Mouse (Mus musculus) midbrain, postnatal 0 days (tissue): Measurements from ENCODE around the gene Foxa1. TPM values are rescaled to one million over a fixed set of nuclear protein-coding genes. Genes with fewer than 3 reads are reported as not detected.

Experiments used
- ATAC-seq: fragments of 200-750 bp; cut with Nextera tagmentation; 2 replicates; pipeline ENCODE4 v1.8.0; 2017; ENCODE audit warnings: moderate number of reproducible peaks, mild to moderate bottlenecking, moderate TSS enrichment, moderate library complexity; ENCODE audit not compliant: low FRiP score
- DNase-seq: peaks from one replicate; pipeline ENCODE4 v3.0.0-alpha.2; 2015; ENCODE audit warnings: low spot score
- H3K27ac ChIP-seq: fragments of 300-500 bp; sonication (generic); 2 replicates; pipeline ENCODE4 v1.5.1; 2014; ENCODE audit warnings: low read depth, mild to moderate bottlenecking, low read length, mixed read lengths
- H3K27me3 ChIP-seq: fragments of 300-500 bp; sonication (generic); 2 replicates; pipeline ENCODE4 v1.6.1; 2014; ENCODE audit warnings: low read length, control low read depth, mixed read lengths; ENCODE audit not compliant: insufficient read depth
- H3K36me3 ChIP-seq: fragments of 300-500 bp; sonication (generic); 2 replicates; pipeline ENCODE4 v1.6.1; 2014; ENCODE audit warnings: low read length, control low read depth, mixed read lengths; ENCODE audit not compliant: insufficient read depth
- H3K4me1 ChIP-seq: fragments of 300-500 bp; sonication (generic); 2 replicates; pipeline ENCODE4 v1.6.1; 2014; ENCODE audit warnings: mild to moderate bottlenecking, control low read depth, antibody characterized with exemption, low read length, mixed read lengths; ENCODE audit not compliant: insufficient read depth
- H3K4me2 ChIP-seq: fragments of 300-500 bp; sonication (generic); 2 replicates; pipeline ENCODE4 v1.6.1; 2014; ENCODE audit warnings: low read depth, mild to moderate bottlenecking, low read length, mixed read lengths; ENCODE audit not compliant: poor library complexity, severe bottlenecking
- H3K4me3 ChIP-seq: fragments of 300-500 bp; sonication (generic); 2 replicates; pipeline ENCODE4 v1.5.1; 2014; ENCODE audit warnings: low read depth, mild to moderate bottlenecking, low read length, moderate library complexity
- H3K9ac ChIP-seq: fragments of 300-500 bp; sonication (generic); replicated peaks from 2 replicates; pipeline ENCODE4 v1.6.1; 2014; ENCODE audit warnings: mild to moderate bottlenecking, low read length, moderate library complexity, mixed read lengths; ENCODE audit not compliant: poor library complexity, severe bottlenecking
- H3K9me3 ChIP-seq: fragments of 300-500 bp; sonication (generic); 2 replicates; pipeline ENCODE4 v1.6.1; 2016; ENCODE audit warnings: low read length, control low read depth
- CTCF ChIP-seq: IDR thresholded peaks from 2 replicates; pipeline ENCODE4 v1.5.1; 2016; ENCODE audit warnings: antibody characterized with exemption, mild to moderate bottlenecking
- WGBS: fragments of 180-500 bp; shearing (Covaris S2); extraction: QIAGEN DNeasy Blood & Tissue Kit; methylation state at CpG from one replicate; pipeline ENCODE4 v1.1.7; 2014; 5-methylcytosine and 5-hydroxymethylcytosine counted together
- polyA plus RNA-seq: library from polyadenylated mRNA; unstranded; fragments of >200 nt; fragmentation: Nextera tagmentation; extraction: Ambion mirVana; gene quantifications from 2 replicates; pipeline ENCODE4 v1.2.1, GENCODE M21; 2015
- total RNA-seq: library from RNA; depleted of rRNA; stranded (reverse); fragments of >200 nt; gene quantifications from 2 replicates; pipeline ENCODE4 v1.2.3, GENCODE M21; 2014

Foxa1 gene
- total and polyA plus RNA-seq, 2 experiments from 2014 or later: 1.9 to 2.2 TPM

DNA sequence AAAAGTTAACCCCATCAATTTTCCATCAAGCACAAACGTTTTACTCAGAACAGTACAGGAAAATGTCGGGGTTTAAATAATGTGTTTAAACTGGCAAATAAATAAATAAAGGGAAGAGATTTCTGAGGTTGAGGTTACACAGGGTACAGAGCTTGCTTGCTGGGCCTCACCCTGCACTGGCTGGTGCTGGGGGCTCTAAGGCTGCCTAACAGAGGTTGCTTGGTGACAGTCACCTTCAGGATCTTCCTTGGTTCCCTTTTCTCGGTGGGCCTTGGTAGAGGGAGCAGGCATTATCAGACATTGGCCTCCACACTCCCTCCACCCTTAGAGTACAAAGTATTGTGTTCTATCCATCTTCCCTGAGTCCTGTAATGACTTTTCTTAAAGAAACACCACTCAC, 5.6 kb upstream of the Foxa1 start:
- Histone ChIP-seq H3K4me3 (no peak overlapping the region), H3K9ac (no peak overlapping the region)
- no peak for ATAC-seq

GRCm38 (mm10) chr12:57550881-57551280, 4.2 kb upstream of the Foxa1 start:
- Histone ChIP-seq H3K27ac (no peak overlapping the region), H3K4me1 (0 out of 2 replicates have a peak, but pooled peaks cover 1% of the 10 kb centered on the region), H3K4me2 (no peak overlapping the region), H3K9me3 (no peaks in the 10 kb centered on the region), H3K4me3 (no peak overlapping the region), H3K36me3 (no peaks in the 10 kb centered on the region), H3K9ac (no peak overlapping the region), H3K27me3 (peaks cover 92% of the 10 kb centered on the region)
- TF ChIP-seq CTCF: no peak
- 3% methylated on average over 8 of the region's 8 CpGs for WGBS
- no peak for ATAC-seq
- DNase-seq: no peak

More for the DNA sequence above, 5.6 kb upstream of the Foxa1 start:
- Histone ChIP-seq H3K27ac (no peak overlapping the region), H3K27me3 (peaks cover 81% of the 10 kb centered on the region), H3K36me3 (no peaks in the 10 kb centered on the region), H3K9me3 (no peaks in the 10 kb centered on the region), H3K4me2 (no peak overlapping the region), H3K4me1 (no peaks in the 10 kb centered on the region)
- TF ChIP-seq CTCF: no peak
- WGBS: 13% methylated on average over 3 of the region's 3 CpGs
- no peak for DNase-seq

DNA sequence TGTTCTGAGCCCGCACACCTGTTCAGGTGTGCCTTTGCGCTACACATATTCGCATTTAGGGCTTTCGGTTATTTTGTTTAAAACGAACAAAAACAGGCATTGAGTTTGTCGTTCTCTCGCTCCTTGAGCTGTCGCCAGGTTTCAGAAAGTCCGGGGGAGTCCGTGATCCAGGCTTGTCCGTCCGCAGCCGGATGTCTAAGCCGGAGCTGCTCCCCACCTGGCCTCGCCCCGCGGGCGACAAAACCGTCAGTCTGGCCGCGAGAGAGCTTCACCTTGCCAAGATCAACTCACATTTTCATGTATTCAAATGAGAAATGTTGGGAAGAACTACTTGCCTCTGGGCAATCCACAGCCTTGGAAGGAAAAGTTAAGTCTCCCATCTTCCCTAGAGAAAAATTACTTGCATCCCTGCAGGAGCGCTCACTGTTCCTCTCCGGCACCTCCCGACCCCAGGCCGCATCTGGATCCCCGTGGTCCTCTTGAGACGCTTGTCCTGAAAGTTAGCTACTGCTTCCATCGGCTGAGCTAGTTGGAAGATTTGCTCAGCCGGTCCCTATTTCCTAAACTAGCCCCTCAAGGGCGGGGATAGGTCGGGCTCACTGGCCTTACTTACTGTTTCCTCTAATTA, 3.6 kb upstream of the Foxa1 start:
- 2% methylated on average over 31 of the region's 31 CpGs for WGBS
- Histone ChIP-seq H3K9me3 (no peaks in the 10 kb centered on the region), H3K4me1 (0 out of 2 replicates have a peak, but pooled peaks cover 7% of the 10 kb centered on the region), H3K27ac (no peak overlapping the region), H3K4me3 (no peak overlapping the region), H3K36me3 (no peaks in the 10 kb centered on the region), H3K9ac (no peak overlapping the region), H3K4me2 (no peak overlapping the region), H3K27me3 (peaks cover 93% of the 10 kb centered on the region)
- ATAC-seq (no peak), DNase-seq (no peak)
- no peak for TF ChIP-seq CTCF

DNA sequence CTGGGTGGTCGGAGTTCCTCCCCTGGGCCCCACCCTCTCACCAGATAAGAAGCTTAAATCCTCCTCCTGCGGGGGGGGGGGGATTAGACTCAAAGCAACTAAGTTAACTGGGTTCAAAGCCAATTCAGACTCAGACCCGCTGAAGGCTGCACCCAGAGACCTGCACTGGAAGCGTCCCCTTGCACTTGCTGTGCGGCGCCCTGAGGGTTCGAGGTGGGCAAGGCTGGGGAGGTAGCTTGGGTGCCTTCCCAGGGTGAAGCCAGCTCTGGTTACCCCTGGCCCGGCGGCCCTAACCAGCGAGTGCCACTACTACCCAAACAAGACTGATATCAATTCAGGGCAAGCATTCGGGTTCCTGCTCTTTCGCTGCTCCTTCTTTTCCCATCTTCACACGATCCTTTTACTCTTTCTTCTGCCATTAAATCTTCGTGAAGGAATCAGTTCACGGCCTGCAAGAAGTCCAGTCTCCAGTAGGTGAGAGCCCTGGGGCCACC, 3.0 kb upstream of the Foxa1 start:
- no peak for TF ChIP-seq CTCF
- peaks cover 90% of the 10 kb centered on the region for H3K27me3 ChIP-seq
- no peak overlapping the region for H3K27ac ChIP-seq
- H3K4me1 ChIP-seq: 0 out of 2 replicates have a peak, but pooled peaks cover 7% of the 10 kb centered on the region
- no peak overlapping the region for H3K4me2 ChIP-seq
- no peak for ATAC-seq
- no peaks in the 10 kb centered on the region for H3K36me3 ChIP-seq
- H3K9me3 ChIP-seq: no peaks in the 10 kb centered on the region
- H3K4me3 ChIP-seq: no peak overlapping the region
- under 1% methylated on average over 15 of the region's 15 CpGs for whole genome bisulfite sequencing
- no peak for DNase-seq
- H3K9ac ChIP-seq: no peak overlapping the region

- Histone ChIP-seq H3K4me2 (no peak overlapping the region), H3K27me3 (peaks cover 87% of the 10 kb centered on the region), H3K36me3 (no peaks in the 10 kb centered on the region), H3K9me3 (no peaks in the 10 kb centered on the region), H3K4me1 (0 out of 2 replicates have a peak, but pooled peaks cover 7% of the 10 kb centered on the region), H3K27ac (no peak overlapping the region), H3K9ac (no peak overlapping the region), H3K4me3 (no peak overlapping the region)
- no peak for DNase-seq
- 2% methylated on average over 25 of the region's 25 CpGs for WGBS
- TF ChIP-seq CTCF: no peak
- no peak for ATAC-seq
Measured at GRCm38 (mm10) chr12:57548981-57549666, 2.4 kb upstream of the Foxa1 start.
